Mouse (Mus musculus): ENCODE data around the gene Mymx.

Mymx gene

GRCm38 (mm10) chr17:45551816-45552451 lies 50.0 kb downstream of the Mymx start:
- DNase-seq (ENCODE audit: low spot score in 2 of 2): peak in 1 of 2 experiments; percentile 76

DNA sequence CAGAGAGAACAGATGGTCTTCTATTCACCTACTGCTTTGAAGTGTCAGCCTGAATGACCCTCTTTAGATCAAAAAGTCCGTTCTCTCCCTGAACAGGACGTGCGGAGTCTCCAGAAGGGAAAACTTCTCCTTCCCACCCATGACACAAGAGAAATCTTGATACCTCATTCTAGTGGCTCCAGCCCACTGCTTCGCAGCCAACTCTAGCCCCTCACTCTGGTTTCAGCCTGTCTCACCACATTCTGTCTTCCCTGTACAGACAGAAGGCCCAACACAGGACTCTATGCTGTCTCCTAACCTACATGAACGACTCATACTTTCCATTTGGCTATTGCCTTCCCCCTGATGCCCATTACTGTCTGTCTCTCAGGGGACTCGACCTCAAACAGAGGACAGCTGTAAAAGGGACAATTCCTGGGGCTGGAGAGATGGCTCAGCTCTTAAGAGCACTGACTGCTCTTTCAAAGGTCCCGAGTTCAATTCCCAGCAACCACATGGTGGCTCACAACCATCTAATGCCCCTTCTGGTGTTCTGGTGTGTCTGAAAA lies 50.6 kb downstream of the Mymx start:
- no peak for DNase-seq (ENCODE audit: low spot score in 2 of 2)
